Mouse (Mus musculus): ENCODE results near the gene Tbc1d14.

DNA sequence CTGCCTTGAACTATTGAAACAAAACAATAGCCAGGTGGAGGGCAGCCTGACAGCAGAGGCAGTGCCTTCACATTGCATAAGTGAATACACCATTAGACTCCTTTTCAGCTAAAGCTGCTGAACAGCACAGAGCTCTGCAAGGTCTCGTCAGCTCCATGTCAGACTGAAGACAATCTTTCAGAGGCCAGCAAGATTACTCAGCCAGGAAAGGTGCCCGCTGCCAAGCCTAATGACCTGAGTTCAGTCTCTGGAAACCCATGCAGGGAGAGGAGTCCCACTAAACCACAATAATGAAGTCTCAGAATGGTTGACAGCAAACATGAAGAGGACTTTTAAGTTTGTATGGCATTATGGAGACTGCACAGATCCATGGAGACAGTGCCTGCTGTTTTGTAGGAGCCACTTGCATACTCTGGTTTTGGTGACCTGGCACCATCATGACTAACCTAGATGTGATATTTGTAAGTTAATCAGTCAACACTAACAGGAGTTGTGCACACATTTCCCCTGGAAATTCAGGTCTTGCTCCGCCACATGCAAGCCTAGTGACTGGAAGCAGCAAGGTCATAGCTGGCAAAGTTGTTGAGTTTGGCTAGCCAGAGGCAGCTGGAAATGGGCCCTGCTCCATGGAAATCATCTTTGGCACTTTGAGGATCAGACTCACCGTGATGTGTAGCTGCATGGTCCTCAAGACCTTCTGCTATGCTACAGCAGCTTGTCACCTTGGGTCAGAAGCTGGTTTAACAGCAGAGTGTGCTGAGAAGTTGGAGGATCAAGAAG, 120.0 kb downstream of the Tbc1d14 start:
- TF ChIP-seq POLR2A (IDR thresholded peaks at IDR 0.05; ENCODE audit: extremely low read depth, insufficient read depth, low read length) (no peak), CTCF (IDR thresholded peaks at IDR 0.05; ENCODE audit: low read depth, low read length) (no peak)
